Mouse (Mus musculus): ENCODE measurements at regions not wholly inside any gene's neighbourhood (a gene's known extent, or its start where the extent isn't known, plus 50 kb on each side); places are given as distances from the start of the nearest gene placed in this dataset.

GRCm38 (mm10) chr11:110692824-110693223 lies 275.0 kb upstream of the Kcnj16 start:
- TF ChIP-seq MYC (IDR thresholded peaks at IDR 0.05; ENCODE audit: low read depth, low read length), result no peak
- no peak for TF ChIP-seq USF1 (IDR thresholded peaks at IDR 0.05; ENCODE audit: low read depth, low read length)
- no peak for TF ChIP-seq GATA1 (IDR thresholded peaks at IDR 0.05; ENCODE audit: low read depth, low read length)
- no peak for TF ChIP-seq POLR2AphosphoS2 (IDR thresholded peaks at IDR 0.05; ENCODE audit: low read length)
- no peak for TF ChIP-seq RCOR1 (IDR thresholded peaks at IDR 0.05; ENCODE audit: low read depth, low read length)
- TF ChIP-seq EP300 (IDR thresholded peaks at IDR 0.05; ENCODE audit: low read depth in 1 of 2, low read length in 2 of 2), result no peak
- no peak for TF ChIP-seq TCF12 (IDR thresholded peaks at IDR 0.05; ENCODE audit: low read depth, low read length)
- no peak for TF ChIP-seq NELFE (IDR thresholded peaks at IDR 0.05; ENCODE audit: low read depth, low read length)
- TF ChIP-seq ZNF384 (IDR thresholded peaks at IDR 0.05; ENCODE audit: low read depth, low read length), result no peak
- no peak for TF ChIP-seq ZC3H11A (IDR thresholded peaks at IDR 0.05; ENCODE audit: low read depth, low read length)
- TF ChIP-seq GABPA (IDR thresholded peaks at IDR 0.05; ENCODE audit: low read depth, low read length), result no peak
- H3K9ac ChIP-seq (ENCODE audit: control insufficient read depth, low read depth, low read length, poor library complexity, severe bottlenecking), result no peak overlapping the region
- DNase-seq (ENCODE audit: low read depth, low spot score), result no peak

GRCm38 (mm10) chr11:110697067-110697466 lies 270.8 kb upstream of the Kcnj16 start:
- TF ChIP-seq KAT2A (conservative IDR thresholded peaks at IDR 0.05; ENCODE audit: low read depth, low read length) (no peak), ZKSCAN1 (IDR thresholded peaks at IDR 0.05; ENCODE audit: low read depth, low read length) (no peak), MAFK (IDR thresholded peaks at IDR 0.05; ENCODE audit: borderline replicate concordance, low read depth, low read length) (no peak), NELFE (IDR thresholded peaks at IDR 0.05; ENCODE audit: low read depth, low read length) (no peak), ZMIZ1 (IDR thresholded peaks at IDR 0.05; ENCODE audit: low read depth, low read length) (no peak)
- no peaks in the 10 kb centered on the region for H3K27me3 ChIP-seq (ENCODE audit: control insufficient read depth in 1 of 2, insufficient read depth in 2 of 2, low read length in 2 of 2)
- H3K27ac ChIP-seq (ENCODE audit: control insufficient read depth, low read depth, low read length), result no peak overlapping the region
- no peak for DNase-seq (ENCODE audit: low read depth, low spot score)
- no peaks in the 10 kb centered on the region for H3K36me3 ChIP-seq (ENCODE audit: control insufficient read depth in 1 of 2, insufficient read depth in 2 of 2, low read length in 2 of 2)
- H3K4me1 ChIP-seq (ENCODE audit: control insufficient read depth in 1 of 2, insufficient read depth in 2 of 2, low read length in 2 of 2), result no peaks in the 10 kb centered on the region
- no peaks in the 10 kb centered on the region for H3K79me2 ChIP-seq (ENCODE audit: control insufficient read depth, insufficient read depth, low read length, poor library complexity)
- no peak overlapping the region for H3K9ac ChIP-seq (ENCODE audit: control insufficient read depth, low read depth, low read length, poor library complexity, severe bottlenecking)
- no peaks in the 10 kb centered on the region for H3K9me3 ChIP-seq (replicated peaks; ENCODE audit: insufficient read depth, low read length)
- H3K4me3 ChIP-seq (ENCODE audit: control insufficient read depth in 1 of 2, insufficient read depth in 1 of 2, low read depth in 2 of 2, low read length in 2 of 2), result no peak overlapping the region

More at GRCm38 (mm10) chr11:110692824-110693223, 275.0 kb upstream of the Kcnj16 start:
- no peaks in the 10 kb centered on the region for H3K36me3 ChIP-seq (ENCODE audit: control insufficient read depth in 1 of 2, insufficient read depth in 2 of 2, low read length in 2 of 2)
- no peaks in the 10 kb centered on the region for H3K79me2 ChIP-seq (ENCODE audit: control insufficient read depth, insufficient read depth, low read length, poor library complexity)
- H3K27ac ChIP-seq (ENCODE audit: control insufficient read depth, low read depth, low read length), result no peak overlapping the region
- H3K9me3 ChIP-seq (replicated peaks; ENCODE audit: insufficient read depth, low read length), result no peaks in the 10 kb centered on the region
- no peaks in the 10 kb centered on the region for H3K4me1 ChIP-seq (ENCODE audit: control insufficient read depth in 1 of 2, insufficient read depth in 2 of 2, low read length in 2 of 2)
- no peak overlapping the region for H3K4me3 ChIP-seq (ENCODE audit: control insufficient read depth in 1 of 2, insufficient read depth in 1 of 2, low read depth in 2 of 2, low read length in 2 of 2)
- H3K27me3 ChIP-seq (ENCODE audit: control insufficient read depth in 1 of 2, insufficient read depth in 2 of 2, low read length in 2 of 2), result no peaks in the 10 kb centered on the region

GRCm38 (mm10) chr11:110698342-110698741 lies 269.5 kb upstream of the Kcnj16 start:
- H3K9me3 ChIP-seq (replicated peaks; ENCODE audit: insufficient read depth, low read length), result no peaks in the 10 kb centered on the region
- H3K4me3 ChIP-seq (ENCODE audit: control insufficient read depth in 1 of 2, insufficient read depth in 1 of 2, low read depth in 2 of 2, low read length in 2 of 2), result no peak overlapping the region
- no peak for DNase-seq (ENCODE audit: low read depth, low spot score)
- H3K79me2 ChIP-seq (ENCODE audit: control insufficient read depth, insufficient read depth, low read length, poor library complexity), result no peaks in the 10 kb centered on the region
- no peaks in the 10 kb centered on the region for H3K4me1 ChIP-seq (ENCODE audit: control insufficient read depth in 1 of 2, insufficient read depth in 2 of 2, low read length in 2 of 2)
- H3K27ac ChIP-seq (ENCODE audit: control insufficient read depth, low read depth, low read length), result no peak overlapping the region
- no peaks in the 10 kb centered on the region for H3K36me3 ChIP-seq (ENCODE audit: control insufficient read depth in 1 of 2, insufficient read depth in 2 of 2, low read length in 2 of 2)
- TF ChIP-seq GATA1 (IDR thresholded peaks at IDR 0.05; ENCODE audit: low read depth, low read length), result no peak
- no peak for TF ChIP-seq ZMIZ1 (IDR thresholded peaks at IDR 0.05; ENCODE audit: low read depth, low read length)
- TF ChIP-seq MYC (IDR thresholded peaks at IDR 0.05; ENCODE audit: low read depth, low read length), result no peak
- TF ChIP-seq HCFC1 (IDR thresholded peaks at IDR 0.05; ENCODE audit: low read depth, low read length), result no peak
- TF ChIP-seq TCF12 (IDR thresholded peaks at IDR 0.05; ENCODE audit: low read depth, low read length), result no peak
- no peak for TF ChIP-seq POLR2A (IDR thresholded peaks at IDR 0.05; ENCODE audit: control insufficient read depth in 1 of 2, insufficient read depth in 1 of 2, low read depth in 1 of 2, low read length in 2 of 2, poor library complexity in 1 of 2)
- TF ChIP-seq ZNF384 (IDR thresholded peaks at IDR 0.05; ENCODE audit: low read depth, low read length), result no peak
- TF ChIP-seq NRF1 (IDR thresholded peaks at IDR 0.05; ENCODE audit: insufficient read depth, low read depth, low read length, poor library complexity, severe bottlenecking), result no peak
- no peak for TF ChIP-seq POLR2AphosphoS5 (IDR thresholded peaks at IDR 0.05; ENCODE audit: borderline replicate concordance, low read depth, low read length)
- no peak for TF ChIP-seq JUND (IDR thresholded peaks at IDR 0.05; ENCODE audit: low read depth, low read length)
- TF ChIP-seq RCOR1 (IDR thresholded peaks at IDR 0.05; ENCODE audit: low read depth, low read length), result no peak
- TF ChIP-seq POLR2AphosphoS2 (IDR thresholded peaks at IDR 0.05; ENCODE audit: low read length), result no peak
- no peak for TF ChIP-seq UBTF (IDR thresholded peaks at IDR 0.05; ENCODE audit: borderline replicate concordance, insufficient read depth, low read depth, low read length)
- no peak for TF ChIP-seq MXI1 (IDR thresholded peaks at IDR 0.05; ENCODE audit: low read depth, low read length)
- TF ChIP-seq CHD1 (IDR thresholded peaks at IDR 0.05; ENCODE audit: low read depth, low read length), result no peak
- TF ChIP-seq SIN3A (IDR thresholded peaks at IDR 0.05; ENCODE audit: low read length), result no peak
- no peak overlapping the region for H3K9ac ChIP-seq (ENCODE audit: control insufficient read depth, low read depth, low read length, poor library complexity, severe bottlenecking)
- no peaks in the 10 kb centered on the region for H3K27me3 ChIP-seq (ENCODE audit: control insufficient read depth in 1 of 2, insufficient read depth in 2 of 2, low read length in 2 of 2)
